Mouse (Mus musculus) MEL (cell line): ENCODE data around the gene Olfr1441.

Experiments used
- CHD2 ChIP-seq: IDR thresholded peaks from 2 replicates; pipeline ENCODE4 v1.6.1; 2011; ENCODE audit warnings: low read length, improper control_type of control experiment
- CTCF ChIP-seq, 3 experiments: IDR thresholded peaks in 2 of 3; conservative IDR thresholded peaks in 1 of 3; 2 replicates each; pipeline ENCODE4 v1.5.1; 2011 to 2012; ENCODE audit warnings: low read length in 3 of 3, low read depth in 2 of 3, mild to moderate bottlenecking in 2 of 3, improper control_type of control experiment in 1 of 3, inconsistent platforms in 1 of 3, mixed read lengths in 1 of 3, moderate library complexity in 1 of 3; ENCODE audit not compliant: control insufficient read depth in 1 of 3, insufficient read depth in 1 of 3, poor library complexity in 1 of 3, severe bottlenecking in 1 of 3
- ELF1 ChIP-seq: IDR thresholded peaks from 2 replicates; pipeline ENCODE4 v1.6.1; 2014; ENCODE audit warnings: low read depth, mild to moderate bottlenecking, inconsistent platforms, low read length, improper control_type of control experiment, moderate library complexity
- EP300 ChIP-seq, 2 experiments: IDR thresholded peaks; 2 replicates each; pipeline ENCODE4 v1.6.1; 2011; ENCODE audit warnings: improper control_type of control experiment in 2 of 2, low read length in 2 of 2, low read depth in 1 of 2, mild to moderate bottlenecking in 1 of 2
- MEF2A ChIP-seq: IDR thresholded peaks from 2 replicates; pipeline ENCODE4 v1.6.1; 2014; ENCODE audit warnings: low read depth, mild to moderate bottlenecking, inconsistent platforms, low read length, improper control_type of control experiment; ENCODE audit not compliant: poor library complexity, insufficient replicate concordance, severe bottlenecking; ENCODE audit errors: extremely low read depth
- MXI1 ChIP-seq: IDR thresholded peaks from 2 replicates; pipeline ENCODE4 v1.6.1; 2011; ENCODE audit warnings: mild to moderate bottlenecking, low read depth, low read length, improper control_type of control experiment
- POLR2A ChIP-seq, 2 experiments: IDR thresholded peaks; 2 replicates each; pipeline ENCODE4 v1.6.1; 2011 to 2012; ENCODE audit warnings: low read length in 2 of 2, mild to moderate bottlenecking in 2 of 2, control low read depth in 1 of 2, improper control_type of control experiment in 1 of 2, low read depth in 1 of 2, moderate library complexity in 1 of 2; ENCODE audit not compliant: control insufficient read depth in 1 of 2, insufficient read depth in 1 of 2, poor library complexity in 1 of 2
- UBTF ChIP-seq: IDR thresholded peaks from 2 replicates; pipeline ENCODE4 v1.6.1; 2012; ENCODE audit warnings: low read depth, mild to moderate bottlenecking, inconsistent platforms, low read length, improper control_type of control experiment, moderate library complexity, borderline replicate concordance; ENCODE audit not compliant: insufficient read depth
- USF1 ChIP-seq: IDR thresholded peaks from 2 replicates; pipeline ENCODE4 v1.6.1; 2014; ENCODE audit warnings: low read depth, mild to moderate bottlenecking, inconsistent platforms, low read length, improper control_type of control experiment, moderate library complexity

- TF ChIP-seq USF1 (no peak), ELF1 (no peak), UBTF (no peak), POLR2A (IDR thresholded peaks at IDR 0.05; ENCODE audit: control insufficient read depth in 1 of 2, insufficient read depth in 1 of 2, low read depth in 1 of 2, low read length in 2 of 2, poor library complexity in 1 of 2) (no peak), CTCF (IDR thresholded peaks at IDR 0.05 in 2 of 3, conservative IDR thresholded peaks at IDR 0.05 in 1 of 3; ENCODE audit: control insufficient read depth in 1 of 3, insufficient read depth in 1 of 3, low read depth in 2 of 3, low read length in 3 of 3, poor library complexity in 1 of 3, severe bottlenecking in 1 of 3) (no peak), MEF2A (no peak), EP300 (IDR thresholded peaks at IDR 0.05; ENCODE audit: low read depth in 1 of 2, low read length in 2 of 2) (no peak), CHD2 (no peak), MXI1 (no peak)
Measured at GRCm38 (mm10) chr19:12445014-12445413, 27.8 kb downstream of the Olfr1441 start.
